Mouse (Mus musculus) megakaryocyte progenitor cell, adult 5-6 weeks (primary cell): Measurements from ENCODE around the gene Cd69. TPM values are rescaled to one million over a fixed set of nuclear protein-coding genes. Genes with fewer than 3 reads are reported as not detected.

Experiments used
- ATAC-seq: replicated peaks from 2 replicates; pipeline ENCODE4 v1.8.0; 2016; ENCODE audit warnings: mild to moderate bottlenecking, moderate TSS enrichment, inconsistent platforms; ENCODE audit not compliant: poor library complexity
- total RNA-seq, 2 experiments: library from RNA; stranded (forward) in 1 of 2; stranded (reverse) in 1 of 2; fragments of 157-497, 149-512 nt in 1 of 2; fragments of 200-1000 nt in 1 of 2; gene quantifications; 2 replicates each; pipeline versions ENCODE4 v1.2.3 to v1.2.4; 2015 to 2017

The Cd69 gene
- total RNA-seq (2015) (128 and 146 TPM in 2 replicates), total RNA-seq (2017) (109 and 150 TPM in 2 replicates)

DNA sequence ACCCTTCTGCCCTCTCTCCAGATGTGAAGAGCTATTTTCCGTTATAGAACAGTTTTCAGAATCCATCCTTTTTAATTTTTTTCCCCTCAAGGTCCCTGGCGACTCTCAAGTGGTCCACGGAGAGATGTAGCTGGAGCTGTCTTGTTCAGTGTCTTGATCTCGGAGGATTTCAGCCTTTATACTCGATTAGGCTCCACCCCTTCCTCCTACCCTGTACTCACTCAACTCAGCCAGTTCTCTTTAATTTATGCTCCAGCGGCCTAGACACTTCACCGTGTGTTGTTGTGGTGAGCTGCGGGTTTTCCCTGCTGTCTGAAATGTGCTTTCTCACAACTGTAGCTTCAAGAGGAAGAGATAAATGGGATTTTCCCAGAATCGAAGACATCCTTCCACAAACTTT lies at the start of gene Cd69:
Cd69 (minus strand) TSS at position 217 of the 400 bp plus-strand sequence.
- peak; percentile 78 for ATAC-seq

DNA sequence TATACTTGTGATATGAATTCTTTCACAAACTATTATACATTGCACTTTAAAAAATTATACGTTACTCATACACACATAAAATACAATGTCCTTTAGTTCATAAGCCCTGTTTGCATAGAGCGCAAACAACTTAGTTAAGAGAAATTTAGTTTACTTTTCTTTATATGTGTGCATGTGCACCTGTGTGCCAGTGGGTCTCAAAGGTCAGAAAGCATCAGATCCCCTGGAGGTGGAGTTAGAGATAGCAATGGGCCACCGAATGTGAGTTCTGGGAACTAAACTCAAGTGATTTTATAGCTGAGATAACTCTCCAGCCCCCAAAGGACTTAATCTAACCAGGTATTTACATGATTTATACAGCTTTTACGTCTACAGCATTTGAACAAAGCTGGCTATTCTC lies 44.1 kb upstream of the Cd69 start:
- ATAC-seq, result no peak

DNA sequence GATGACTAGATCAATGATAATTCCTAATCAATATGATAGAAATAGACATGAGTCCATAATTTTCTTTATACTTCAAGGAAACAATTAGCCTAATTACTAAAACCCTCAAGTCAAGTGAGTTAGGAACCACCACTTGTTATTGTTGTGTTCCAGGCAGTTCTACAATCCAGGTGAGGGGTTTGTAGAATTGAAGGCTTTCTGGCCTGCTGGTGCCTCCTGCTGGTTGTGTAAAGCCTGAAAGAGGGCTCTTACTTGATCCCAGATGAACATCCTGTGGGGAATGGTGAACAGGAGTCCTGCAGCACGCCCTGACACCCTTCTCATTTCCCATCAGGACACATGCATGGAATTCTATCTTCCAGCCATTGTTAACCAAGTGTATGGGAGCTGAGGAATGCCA lies 43.2 kb upstream of the Cd69 start:
- peak; percentile 52; the same call in 1 of the 2 replicates for ATAC-seq

DNA sequence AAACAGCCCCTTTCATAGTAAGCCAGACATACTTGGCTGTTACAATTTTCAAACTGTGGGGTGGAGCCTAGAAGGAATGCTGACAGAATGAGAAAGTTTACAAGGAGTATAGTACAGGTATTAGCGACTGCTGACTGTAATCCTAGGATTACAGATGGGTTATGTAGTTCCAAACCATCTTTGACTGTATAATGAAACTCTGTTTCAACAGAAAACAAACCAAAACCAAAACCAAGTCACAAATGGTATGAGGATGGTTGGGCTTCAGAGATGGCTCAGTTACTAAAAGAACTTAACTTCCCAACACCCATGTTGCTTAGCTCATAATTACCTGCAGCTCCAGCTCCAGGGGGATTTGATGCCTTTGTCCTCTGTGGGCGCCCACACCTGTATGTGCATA lies 41.2 kb upstream of the Cd69 start:
- ATAC-seq, result no peak

DNA sequence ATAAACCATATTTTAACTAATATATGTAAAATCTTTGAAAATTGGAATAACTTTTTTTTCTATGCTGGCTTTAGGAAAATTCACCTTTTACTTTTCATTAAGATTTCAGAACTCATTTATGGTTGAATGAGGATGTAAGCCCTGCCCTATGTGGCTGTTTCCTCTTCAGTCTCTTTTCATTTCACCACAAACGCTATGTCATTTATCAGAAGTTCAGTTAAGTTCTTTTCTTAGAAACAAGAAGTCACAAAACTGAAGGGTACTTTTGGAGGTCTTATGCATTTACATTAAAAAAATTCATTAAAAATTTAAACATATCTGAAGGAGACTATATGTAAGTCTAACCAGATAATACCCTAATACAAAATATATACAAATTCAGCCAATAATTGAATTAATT lies 40.5 kb upstream of the Cd69 start:
- peak; percentile 78 for ATAC-seq

DNA sequence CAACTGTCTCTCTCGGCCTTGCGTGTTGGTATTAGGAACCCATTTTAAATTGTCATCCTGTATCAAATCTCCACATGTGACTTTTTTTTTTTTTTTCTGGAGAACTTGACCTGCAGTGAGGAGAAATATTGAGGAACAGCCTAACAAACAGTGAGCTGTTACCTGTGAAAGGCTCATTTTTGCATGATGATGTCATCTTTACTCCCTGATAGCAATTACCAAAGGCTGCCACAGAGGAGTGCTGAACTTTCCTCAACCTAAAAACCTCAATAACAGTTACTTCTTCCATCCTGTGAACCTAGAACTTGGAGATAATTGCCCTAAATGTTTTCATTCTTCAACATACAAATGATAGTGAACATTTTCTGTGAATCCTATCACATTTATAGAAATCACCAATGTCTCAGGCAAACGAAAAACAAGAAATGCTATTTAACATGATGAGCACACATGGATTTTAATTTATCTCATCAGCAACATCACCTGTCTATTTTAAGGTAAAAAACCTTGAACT lies 39.5 kb upstream of the Cd69 start:
- ATAC-seq, result no peak

DNA sequence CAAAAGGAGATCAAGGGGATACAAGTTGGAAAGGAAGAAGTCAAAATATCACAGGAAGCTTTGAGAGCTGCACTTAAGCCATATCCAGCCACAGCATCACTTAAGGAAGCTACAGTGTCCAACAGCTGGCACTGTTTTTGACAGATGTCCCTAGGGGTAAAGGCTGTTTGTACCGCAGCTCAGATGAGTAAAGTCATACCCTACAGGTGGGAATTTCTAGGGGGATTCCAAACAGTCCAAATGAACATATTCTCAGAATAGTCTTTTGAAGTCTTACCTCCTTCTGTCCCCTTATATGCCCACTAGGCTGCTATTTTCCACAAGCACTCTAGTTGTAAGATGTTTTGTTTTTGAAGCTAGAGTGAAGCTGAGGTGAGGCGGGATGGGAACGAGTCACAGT lies 37.3 kb upstream of the Cd69 start:
- ATAC-seq, result no peak

DNA sequence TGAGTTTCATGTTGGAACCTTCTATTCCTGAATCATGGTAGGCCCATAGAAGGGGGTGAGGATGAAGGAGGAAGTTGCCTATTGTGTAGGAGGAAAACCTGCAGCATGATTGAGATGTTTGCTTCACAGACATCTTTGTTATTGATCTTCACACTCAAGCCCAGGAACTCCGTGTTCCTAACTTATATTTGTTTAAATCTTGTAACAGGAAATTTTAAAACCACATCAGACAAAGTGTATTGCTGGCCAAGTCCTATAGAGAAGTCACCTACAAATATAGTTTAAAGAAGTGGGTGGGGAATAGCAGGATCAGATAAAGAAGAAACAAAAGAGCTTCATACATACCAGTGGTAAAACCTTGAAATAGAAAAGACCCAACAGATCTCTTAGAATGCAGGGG lies 28.9 kb upstream of the Cd69 start:
- ATAC-seq, result no peak

DNA sequence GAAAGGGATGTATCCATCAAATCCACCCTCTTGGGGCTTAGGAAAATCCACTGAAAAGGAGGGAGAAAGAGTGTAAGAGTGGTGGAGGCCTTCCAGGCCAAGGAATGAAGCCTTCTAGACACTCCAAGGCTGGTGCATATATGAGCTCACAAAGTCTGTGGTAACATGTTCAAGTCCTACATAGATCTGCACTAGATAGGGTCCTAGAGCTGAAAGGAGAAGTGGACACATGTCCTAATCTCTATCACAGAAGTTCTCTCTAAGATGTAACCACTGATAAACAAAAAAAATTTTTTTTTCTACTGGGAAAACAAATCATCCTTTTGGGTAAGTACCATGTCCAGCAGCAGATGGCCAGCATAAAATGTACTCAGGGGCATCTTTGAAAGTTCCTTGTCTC lies 13.5 kb upstream of the Cd69 start:
- no peak for ATAC-seq

DNA sequence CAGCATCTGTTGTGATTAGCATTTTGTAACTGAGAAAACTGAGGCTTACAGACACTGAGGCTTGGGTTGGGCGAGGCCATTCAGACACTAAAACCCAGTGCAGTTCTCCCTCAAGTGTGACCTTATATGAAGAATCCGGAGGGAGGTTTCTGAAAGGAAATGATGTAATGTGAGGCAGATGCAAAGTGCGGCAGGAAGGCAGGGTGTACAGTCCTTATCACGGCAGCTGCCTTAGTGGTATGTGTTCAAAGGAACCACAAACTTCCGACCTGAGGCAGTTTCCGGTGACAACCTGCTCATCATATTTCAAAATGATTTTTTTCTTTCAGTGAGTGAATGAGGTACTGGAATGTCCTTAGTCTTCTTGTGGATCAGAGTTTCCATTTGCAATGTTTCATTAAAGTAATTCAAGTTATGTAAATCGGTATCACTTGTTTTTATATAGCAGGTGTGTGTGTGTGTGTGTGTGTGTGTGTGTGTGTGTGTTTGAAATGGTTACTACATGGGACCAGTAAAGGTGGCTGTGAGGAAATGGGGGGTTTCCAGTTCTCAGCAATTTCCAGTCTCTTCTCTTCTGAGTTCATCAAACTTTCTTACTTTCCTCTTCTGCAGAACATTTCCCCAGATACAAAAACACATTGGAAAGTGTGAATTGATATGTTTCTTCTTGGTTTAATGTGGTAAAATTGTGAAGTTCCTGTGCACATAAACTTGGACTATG lies 9.3 kb upstream of the Cd69 start:
- peak; percentile 100 for ATAC-seq

DNA sequence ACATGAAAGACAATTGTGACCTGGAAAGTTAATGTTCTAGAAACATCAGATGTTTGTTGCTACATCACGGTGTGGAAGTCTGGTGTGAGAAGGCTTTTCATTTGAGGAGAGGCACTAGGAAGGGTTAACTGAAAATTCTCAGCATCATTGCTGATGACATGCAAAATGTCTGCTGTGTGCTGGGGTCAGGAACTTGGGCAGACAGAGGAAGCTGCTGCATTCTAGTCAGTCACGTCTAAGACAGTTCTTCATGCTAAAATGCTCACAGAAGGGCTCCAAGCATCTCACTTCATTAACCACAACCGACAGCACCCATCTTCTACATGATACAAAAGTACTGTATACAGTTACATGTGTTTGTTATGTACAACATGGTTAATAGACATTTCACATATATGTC lies 8.0 kb upstream of the Cd69 start:
- no peak for ATAC-seq

DNA sequence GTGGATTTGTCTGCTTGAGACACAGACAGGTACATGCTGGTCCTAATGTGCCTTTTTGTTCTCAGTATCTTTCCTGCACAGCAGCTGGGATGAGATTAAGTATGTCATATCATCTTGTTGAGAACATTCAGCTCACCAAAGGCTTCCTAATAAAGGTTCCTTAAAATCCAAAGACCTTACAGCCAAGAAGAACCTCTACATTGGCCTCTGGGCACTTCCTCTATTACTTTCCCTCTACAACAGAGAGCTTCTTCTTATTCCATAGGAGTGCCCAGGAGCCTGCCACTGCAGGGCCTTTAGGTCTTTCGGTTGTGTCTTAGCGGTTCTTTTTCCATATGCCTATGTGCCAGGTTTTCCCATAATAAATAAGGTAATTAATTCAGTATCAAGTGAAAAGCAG lies 1.2 kb upstream of the Cd69 start:
- ATAC-seq, result peak; percentile 54

DNA sequence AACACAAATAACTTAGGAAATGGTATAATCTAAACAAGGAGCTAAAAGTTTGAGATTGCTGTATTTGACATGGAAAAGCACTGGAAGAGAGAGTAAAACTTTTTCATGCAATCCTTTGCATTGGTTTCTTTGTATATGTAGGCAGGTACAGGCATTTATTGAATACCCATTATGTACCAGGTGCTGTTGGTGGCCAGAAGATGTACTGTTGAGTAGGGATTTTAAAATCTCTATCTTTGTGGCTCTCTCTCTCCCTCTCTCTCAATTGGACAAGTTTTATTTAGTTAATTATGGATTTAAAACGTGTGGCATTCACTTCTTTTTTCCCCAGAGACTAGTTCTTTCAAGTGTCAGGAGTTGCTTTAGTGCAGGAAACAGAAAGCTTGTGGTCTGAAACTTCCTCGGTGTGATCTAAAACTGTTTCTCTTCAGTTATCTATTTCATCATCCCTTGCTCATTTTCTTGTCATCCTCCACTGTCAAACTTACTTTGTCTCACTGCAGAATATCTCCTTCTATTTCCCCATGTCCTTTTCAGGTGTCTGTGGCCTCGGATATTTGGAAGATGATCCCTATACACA lies 478 bp upstream of the Cd69 start:
- ATAC-seq, result peak; percentile 26

DNA sequence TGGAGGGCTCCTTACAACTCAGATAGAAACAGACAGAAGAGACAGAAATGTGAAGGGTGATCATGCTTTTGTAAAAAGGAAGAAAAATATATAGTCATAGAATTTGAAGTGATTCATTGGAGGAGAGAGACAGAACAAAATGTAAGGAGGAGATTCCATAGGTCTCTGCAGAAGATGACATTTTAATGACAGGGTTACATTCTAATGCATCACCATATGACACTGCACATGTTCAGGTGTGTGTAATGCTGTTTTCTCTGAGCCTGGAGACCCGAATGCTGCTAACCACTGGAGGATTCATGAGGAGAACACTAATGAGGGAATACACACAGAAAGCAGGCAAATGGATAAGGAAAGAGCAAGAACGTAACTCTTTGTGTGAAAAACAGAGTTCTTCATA lies 760 bp downstream of the Cd69 start:
- no peak for ATAC-seq

DNA sequence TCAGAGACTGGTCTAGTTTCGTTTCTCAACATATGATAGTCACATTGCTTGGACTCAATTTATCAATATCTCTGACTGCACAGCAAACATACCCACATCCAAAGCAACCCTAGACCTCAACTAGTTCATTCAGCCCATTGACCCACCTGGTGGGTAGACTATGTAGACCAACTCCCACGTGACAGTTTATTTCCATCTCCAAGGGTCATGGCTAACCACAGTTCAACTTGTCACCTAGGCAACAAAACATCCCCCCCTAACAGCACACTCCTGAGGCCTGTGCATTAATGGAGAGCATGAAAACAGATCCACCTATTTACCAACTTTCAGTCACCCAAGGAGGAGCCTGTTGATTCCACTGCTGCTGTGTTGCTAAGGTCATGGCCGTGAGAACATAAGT lies 1.6 kb downstream of the Cd69 start:
- ATAC-seq, result peak; percentile 56

DNA sequence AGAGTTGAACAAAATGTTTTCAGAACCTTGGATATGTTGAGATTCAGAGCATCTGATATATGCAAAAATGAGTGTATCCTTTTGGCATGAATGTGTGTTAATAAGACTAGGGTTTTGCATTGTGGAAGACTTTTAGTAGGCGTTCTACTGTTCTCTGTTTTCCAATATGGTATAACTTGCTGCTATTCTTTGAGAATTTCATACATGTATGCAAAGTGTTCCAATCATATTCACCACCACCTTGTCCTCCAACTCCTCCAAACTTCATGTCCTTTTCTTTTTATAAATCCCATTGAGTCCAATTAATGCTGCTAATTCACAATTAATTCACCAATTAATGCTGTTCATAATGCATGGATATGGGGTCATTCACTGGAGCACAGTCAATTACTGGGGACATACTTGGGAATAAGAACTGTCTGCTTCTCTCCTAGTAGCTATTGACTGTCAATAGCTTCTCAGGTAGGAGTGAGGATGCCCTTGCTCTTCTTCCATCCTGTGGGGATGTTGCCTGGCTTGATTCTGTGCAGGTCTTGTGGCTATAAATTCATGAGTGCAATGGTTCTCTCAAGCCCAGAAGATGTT lies 8.7 kb downstream of the Cd69 start:
- ATAC-seq, result no peak

DNA sequence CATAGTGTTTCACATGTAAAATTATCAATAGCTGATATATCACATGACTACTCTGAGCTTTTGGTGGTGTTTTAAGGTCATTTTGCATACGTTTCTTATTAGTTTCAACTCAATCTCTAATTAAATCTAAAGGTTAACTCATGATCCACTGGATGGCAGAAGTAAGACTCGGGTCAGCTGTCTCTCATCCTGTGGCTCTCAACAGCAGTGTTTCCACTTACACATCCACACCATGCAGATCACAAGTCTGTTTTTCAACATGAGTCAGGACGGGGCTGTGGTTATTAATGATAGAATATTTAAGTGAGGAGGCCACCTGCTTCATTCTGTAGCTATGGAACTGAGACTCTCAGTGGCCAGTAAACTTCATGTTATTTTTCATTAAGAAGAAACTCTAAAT lies 9.4 kb downstream of the Cd69 start:
- ATAC-seq, result no peak

DNA sequence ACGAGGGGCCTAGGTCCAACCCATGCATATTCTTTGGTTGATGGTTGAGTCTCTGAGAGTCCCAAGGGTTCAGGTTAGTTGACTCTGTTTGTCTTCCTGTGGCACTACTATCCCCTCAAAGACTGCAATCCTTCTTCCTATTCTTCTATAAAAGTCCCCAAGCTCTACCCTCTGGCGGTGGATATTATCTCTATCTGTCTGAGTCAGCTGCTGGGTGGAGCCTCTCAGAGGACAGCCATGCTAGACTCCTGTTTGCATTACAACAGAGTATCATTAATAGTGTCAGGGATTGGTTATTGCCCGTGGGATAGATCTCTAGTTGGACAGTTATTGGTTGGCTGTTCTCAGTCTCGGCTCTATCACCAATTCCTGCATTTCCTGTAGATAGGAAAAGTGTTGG lies 14.3 kb downstream of the Cd69 start:
- peak; percentile 32; the same call in 1 of the 2 replicates for ATAC-seq

DNA sequence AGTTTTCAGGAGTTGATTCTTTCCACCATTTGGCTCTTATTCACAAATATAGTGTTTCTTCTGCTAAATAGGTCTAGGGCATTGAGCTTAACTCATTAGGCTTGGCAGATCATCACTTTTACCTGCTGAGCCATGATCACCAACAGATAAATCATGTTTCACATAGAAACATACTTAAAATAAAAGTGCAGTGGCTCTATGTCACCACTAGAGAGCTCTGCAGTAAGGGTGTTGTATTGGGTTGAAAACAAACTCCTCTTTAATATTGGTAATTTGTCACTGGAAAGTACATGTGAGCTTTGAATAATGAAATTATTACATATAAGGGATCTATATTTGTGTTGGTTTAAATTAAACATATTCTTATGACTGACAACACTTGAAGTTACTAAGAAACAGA lies 15.2 kb downstream of the Cd69 start:
- peak; percentile 79 for ATAC-seq

DNA sequence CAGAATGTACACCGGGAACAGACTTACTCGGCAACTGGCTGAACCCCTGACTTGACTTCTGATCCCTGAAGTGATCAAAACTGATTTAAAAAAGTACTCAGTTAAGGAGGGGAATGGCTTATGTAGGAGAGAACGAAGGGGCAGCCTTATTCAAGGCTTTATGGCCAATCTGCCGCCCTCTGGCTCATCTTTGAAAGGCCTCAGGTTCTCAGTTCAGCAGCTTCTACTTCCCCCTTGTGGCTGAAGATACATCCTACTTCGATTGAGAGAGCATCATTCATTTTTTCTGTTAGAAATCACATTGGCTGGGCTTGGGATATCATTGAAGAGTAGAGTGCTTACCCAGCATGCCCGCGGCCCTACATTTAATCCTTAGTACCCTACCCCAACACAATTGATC lies 19.2 kb downstream of the Cd69 start:
- peak; percentile 73 for ATAC-seq

DNA sequence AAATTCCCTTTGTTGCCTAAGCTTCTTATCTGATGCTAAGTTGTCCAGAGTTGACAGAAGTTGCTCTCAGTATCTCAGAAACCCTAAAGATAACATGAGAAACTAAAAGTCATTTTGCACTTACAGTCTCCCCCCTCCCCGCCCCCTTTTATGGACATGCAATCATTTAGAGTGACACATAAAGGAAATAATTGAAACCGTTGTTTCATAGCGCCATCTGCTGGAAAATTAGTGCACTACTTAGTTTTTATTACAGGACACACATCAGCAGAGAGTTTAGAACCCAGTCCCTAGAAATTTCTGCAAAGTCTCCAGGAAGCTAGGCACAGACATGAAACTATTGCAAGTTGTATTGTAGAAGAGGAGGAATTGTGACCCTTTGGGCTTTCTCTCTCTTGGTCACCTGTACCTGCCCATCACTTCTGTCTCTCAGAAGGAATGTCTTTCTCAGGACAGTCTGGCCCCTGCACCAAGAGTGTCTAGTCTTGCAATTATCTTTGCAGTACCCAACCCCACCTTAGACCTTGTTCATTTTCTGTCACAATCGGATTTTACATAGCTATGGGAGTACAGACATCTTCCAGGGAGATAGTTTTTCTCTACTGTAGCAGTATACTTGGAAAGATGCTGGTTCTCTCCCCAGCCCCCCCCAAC lies 20.2 kb downstream of the Cd69 start:
- peak; percentile 84 for ATAC-seq

DNA sequence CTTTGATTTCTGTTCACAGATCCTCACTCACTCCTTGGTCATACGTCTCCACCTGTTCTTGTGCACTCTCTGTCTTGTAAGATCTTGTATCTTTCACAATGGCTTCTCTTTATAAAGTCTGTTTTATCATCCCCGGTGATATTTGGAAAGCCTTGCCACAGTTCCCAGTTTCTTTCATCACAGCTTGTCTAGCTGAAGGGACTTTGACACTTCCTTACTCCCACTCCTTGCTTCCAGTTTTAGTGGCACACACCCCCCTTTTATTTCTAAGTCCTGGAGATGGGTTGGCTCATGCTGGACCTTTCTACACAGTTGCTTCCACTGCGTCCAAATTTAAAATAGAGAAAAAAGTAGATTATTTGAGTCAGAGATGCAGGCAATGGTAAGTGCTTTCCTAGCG lies 20.9 kb downstream of the Cd69 start:
- ATAC-seq, result peak; percentile 47
